Mouse (Mus musculus): ENCODE results near the gene Slc37a3.

GRCm38 (mm10) chr6:39420867-39421266 is 43.4 kb upstream of the Slc37a3 start:
- TF ChIP-seq POLR2A (IDR thresholded peaks at IDR 0.05; ENCODE audit: borderline replicate concordance, control insufficient read depth, low read depth, low read length) = no peak
- TF ChIP-seq CTCF (IDR thresholded peaks at IDR 0.05; ENCODE audit: control insufficient read depth, insufficient read depth, low read length) = no peak
